Mouse (Mus musculus): Measurements from ENCODE around the gene Tenm4. TPM values are rescaled to one million over a fixed set of nuclear protein-coding genes. Genes with fewer than 3 reads are reported as not detected.

The Tenm4 gene
- 0.41 TPM for total RNA-seq (2023)

DNA sequence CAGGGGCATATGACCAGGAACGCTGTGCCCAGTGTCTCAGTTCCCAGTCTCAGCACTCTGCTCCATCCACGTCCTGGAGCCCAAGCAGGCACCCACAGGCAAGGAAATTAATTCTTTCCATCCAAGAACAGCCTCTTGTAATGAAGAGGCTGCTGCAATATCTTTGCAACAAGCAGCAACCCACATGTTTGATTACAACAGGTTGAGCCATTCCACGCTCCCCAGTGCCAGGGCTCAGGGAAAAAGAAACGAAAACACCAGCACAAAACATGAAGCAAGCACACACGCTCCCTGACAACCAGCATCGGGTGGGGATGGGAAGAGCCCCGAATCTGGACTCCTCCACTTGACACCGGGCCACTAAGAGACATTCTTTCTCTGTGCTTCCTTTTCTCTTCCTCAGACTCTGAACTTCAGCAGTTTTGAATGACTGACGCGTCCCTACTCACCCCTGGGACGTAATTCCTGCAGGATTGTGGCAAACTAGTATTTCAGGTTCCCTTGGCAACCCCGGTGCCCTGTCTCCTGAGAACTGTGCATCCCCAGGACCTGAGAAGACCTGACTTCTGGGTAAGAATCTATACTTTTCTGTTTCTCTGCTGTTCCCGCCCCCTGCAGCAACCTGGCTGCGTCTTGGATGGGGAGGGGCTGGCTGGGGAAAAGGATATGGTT lies at the start of gene Tenm4:
Tenm4 (plus strand) TSS at position 323 of the 672 bp plus-strand sequence.

DNA sequence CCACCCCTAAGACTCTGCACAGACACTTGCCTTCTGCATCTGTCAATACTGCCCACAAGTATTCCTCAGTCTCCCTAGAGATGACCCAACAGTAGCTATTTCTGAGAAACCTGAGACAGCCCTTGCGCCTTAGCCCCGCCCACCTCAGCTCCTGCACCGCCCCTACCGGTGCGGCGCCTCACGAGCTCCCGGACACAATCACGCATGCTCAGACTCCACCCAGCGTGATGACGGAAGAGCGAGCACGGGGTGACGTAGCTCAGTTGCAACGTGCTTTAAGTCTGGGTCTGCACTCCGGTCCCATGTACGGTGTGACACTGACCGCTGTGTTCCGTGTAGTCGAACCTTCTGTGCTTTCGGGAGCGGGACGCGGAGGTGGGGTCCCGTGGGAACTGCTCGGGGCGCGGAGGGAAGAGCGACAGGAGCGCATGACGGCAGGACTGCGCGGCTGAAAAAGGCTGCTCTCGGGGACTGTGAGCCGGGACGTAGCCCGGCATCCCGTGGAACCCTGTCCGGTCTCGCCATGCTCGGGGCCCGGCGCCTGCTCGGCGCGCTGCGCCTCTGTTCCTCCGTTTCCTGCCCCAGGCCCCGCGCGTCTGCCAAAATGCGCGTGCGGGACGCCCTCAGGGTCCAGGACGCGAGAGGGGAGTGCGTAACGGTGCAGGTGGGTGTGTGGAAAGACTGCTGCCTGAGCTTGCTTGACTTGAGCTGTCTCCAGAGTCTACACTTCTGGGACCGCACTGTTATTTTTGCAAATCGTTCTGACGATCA lies 780.4 kb downstream of the Tenm4 start, which contains the start of gene Nars2:
Nars2 (plus strand) TSS at position 225 of the 771 bp plus-strand sequence.

